Mouse (Mus musculus): ENCODE results near the gene Slc25a16.
"Not testable (repeated sequence)": the region's sequence is repeated elsewhere in the genome, so short reads cannot be mapped to it uniquely, and the experiment has no call there.

Slc25a16 gene

GRCm38 (mm10) chr10:62906336-62906735, 14.1 kb upstream of the Slc25a16 start:
- no peak for DNase-seq

- not testable (repeated sequence) for DNase-seq
Measured at GRCm38 (mm10) chr10:62908896-62909295, 11.5 kb upstream of the Slc25a16 start, which contains the start of gene Tet1. Tet1 (minus strand) TSS chr10:62908996.

GRCm38 (mm10) chr10:62911120-62911519, 9.3 kb upstream of the Slc25a16 start:
- DNase-seq: no peak

GRCm38 (mm10) chr10:62918985-62919384, 1.4 kb upstream of the Slc25a16 start:
- no peak for DNase-seq

GRCm38 (mm10) chr10:62920766-62921156, 328 bp downstream of the Slc25a16 start:
- no peak for DNase-seq

- peak; percentile 12 for DNase-seq
Measured at GRCm38 (mm10) chr10:62924096-62924635, 3.7 kb downstream of the Slc25a16 start.

GRCm38 (mm10) chr10:62932381-62932780, 11.9 kb downstream of the Slc25a16 start:
- no peak for DNase-seq

GRCm38 (mm10) chr10:62944975-62945580, 24.6 kb downstream of the Slc25a16 start:
- DNase-seq: no peak

GRCm38 (mm10) chr10:62946738-62947471, 26.5 kb downstream of the Slc25a16 start, which contains the start of gene Dna2:
Dna2 (plus strand) TSS chr10:62947026.
- peak; percentile 77 for DNase-seq

GRCm38 (mm10) chr10:62948551-62948950, 28.1 kb downstream of the Slc25a16 start:
- no peak for DNase-seq

GRCm38 (mm10) chr10:62963956-62964355, 43.5 kb downstream of the Slc25a16 start:
- no peak for DNase-seq

GRCm38 (mm10) chr10:62965796-62966195, 45.4 kb downstream of the Slc25a16 start:
- DNase-seq: no peak

GRCm38 (mm10) chr10:62966291-62966690, 45.9 kb downstream of the Slc25a16 start:
- no peak for DNase-seq

GRCm38 (mm10) chr10:62971821-62972220, 51.4 kb downstream of the Slc25a16 start:
- peak; percentile 16 for DNase-seq

- no peak for DNase-seq
Measured at GRCm38 (mm10) chr10:62979667-62980038, 59.2 kb downstream of the Slc25a16 start.

GRCm38 (mm10) chr10:62980039-62980954, 59.9 kb downstream of the Slc25a16 start, which contains the start of gene Rufy2:
Rufy2 (plus strand) TSS chr10:62980223.
- peak; percentile 88 for DNase-seq

- no peak for DNase-seq
Measured at GRCm38 (mm10) chr10:62984072-62984471, 63.6 kb downstream of the Slc25a16 start.

GRCm38 (mm10) chr10:62984495-62984894, 64.1 kb downstream of the Slc25a16 start:
- no peak for DNase-seq

GRCm38 (mm10) chr10:62987341-62987740, 66.9 kb downstream of the Slc25a16 start:
- peak; percentile 50 for DNase-seq

- DNase-seq: no peak
Measured at GRCm38 (mm10) chr10:62990636-62991035, 70.2 kb downstream of the Slc25a16 start.

- DNase-seq: no peak
Measured at GRCm38 (mm10) chr10:62993991-62994390, 73.6 kb downstream of the Slc25a16 start.
